Mouse (Mus musculus) kidney, postnatal 0 days (tissue): ENCODE results near the gene Mrpl12. TPM values are rescaled to one million over a fixed set of nuclear protein-coding genes. Genes with fewer than 3 reads are reported as not detected.
A peak's percentile ranks its signal among the peaks of the same experiment; 100 is the strongest.

Source experiments
- ATAC-seq: fragments of 200-750 bp; cut with Nextera tagmentation; replicated peaks from 2 replicates; pipeline ENCODE4 v1.8.0; 2017; ENCODE audit warnings: low read depth, moderate number of reproducible peaks, moderate TSS enrichment, moderate library complexity; ENCODE audit not compliant: low FRiP score
- DNase-seq: peaks from one replicate; pipeline ENCODE4 v3.0.0-alpha.2; 2016; ENCODE audit warnings: low spot score
- H3K27ac ChIP-seq: fragments of 300-500 bp; sonication (generic); 2 replicates; pipeline ENCODE4 v1.5.1; 2014; ENCODE audit warnings: mild to moderate bottlenecking
- H3K27me3 ChIP-seq: fragments of 300-500 bp; sonication (generic); 2 replicates; pipeline ENCODE4 v1.6.1; 2014; ENCODE audit warnings: low read length, mixed read lengths; ENCODE audit not compliant: insufficient read depth
- H3K36me3 ChIP-seq: fragments of 300-500 bp; sonication (generic); 2 replicates; pipeline ENCODE4 v1.6.1; 2014; ENCODE audit warnings: low read length, mixed read lengths; ENCODE audit not compliant: insufficient read depth
- H3K4me1 ChIP-seq: fragments of 300-500 bp; sonication (generic); replicated peaks from 2 replicates; pipeline ENCODE4 v1.6.1; 2014; ENCODE audit warnings: antibody characterized with exemption, low read length, mixed read lengths; ENCODE audit not compliant: insufficient read depth
- H3K4me2 ChIP-seq: fragments of 300-500 bp; sonication (generic); 2 replicates; pipeline ENCODE4 v1.6.1; 2014; ENCODE audit warnings: mild to moderate bottlenecking, low read length, moderate library complexity, mixed read lengths
- H3K4me3 ChIP-seq: fragments of 300-500 bp; sonication (generic); replicated peaks from 2 replicates; pipeline ENCODE4 v1.5.1; 2014; ENCODE audit warnings: low read depth, low read length
- H3K9ac ChIP-seq: fragments of 300-500 bp; sonication (generic); 2 replicates; pipeline ENCODE4 v1.6.1; 2014; ENCODE audit warnings: low read depth, low read length
- H3K9me3 ChIP-seq: fragments of 300-500 bp; sonication (generic); replicated peaks from 2 replicates; pipeline ENCODE4 v1.6.1; 2016; ENCODE audit warnings: low read length, inconsistent platforms, mixed read lengths
- CTCF ChIP-seq: IDR thresholded peaks from 2 replicates; pipeline ENCODE4 v1.5.1; 2016; ENCODE audit warnings: antibody characterized with exemption, low read depth, mild to moderate bottlenecking, moderate library complexity
- WGBS: fragments of 180-500 bp; shearing (Covaris S2); extraction: QIAGEN DNeasy Blood & Tissue Kit; methylation state at CpG from one replicate; pipeline ENCODE4 v1.1.7; 2014; 5-methylcytosine and 5-hydroxymethylcytosine counted together
- polyA plus RNA-seq: library from polyadenylated mRNA; unstranded; fragments of >200 nt; fragmentation: Nextera tagmentation; extraction: Ambion mirVana; gene quantifications from 2 replicates; pipeline ENCODE4 v1.2.1, GENCODE M21; 2015

The Mrpl12 gene
- polyA plus RNA-seq, 1 experiment from 2014 or later, result 224 TPM

- Histone ChIP-seq H3K36me3 (peaks cover 26% of the 10 kb centered on the region), H3K4me1 (peaks cover 29% of the 10 kb centered on the region), H3K4me3 (no peak overlapping the region), H3K9me3 (no peaks in the 10 kb centered on the region), H3K27ac (peak overlapping the region; percentile 95), H3K4me2 (no peak overlapping the region), H3K9ac (no peak overlapping the region), H3K27me3 (no peaks in the 10 kb centered on the region)
- ATAC-seq (peak; percentile 79), DNase-seq (peak; percentile 96)
- 61% methylated on average over 4 of the region's 4 CpGs for WGBS
- TF ChIP-seq CTCF, result peak; percentile 98
Observed at GRCm38 (mm10) chr11:120489054-120489761, 4.8 kb downstream of the Mrpl12 start.

GRCm38 (mm10) chr11:120490291-120491046 lies 6.1 kb downstream of the Mrpl12 start:
- no peak overlapping the region for H3K4me3 ChIP-seq
- H3K9ac ChIP-seq, result no peak overlapping the region
- DNase-seq, result no peak
- no peak for ATAC-seq
- peak overlapping the region; percentile 95 for H3K27ac ChIP-seq
- TF ChIP-seq CTCF, result no peak
- H3K9me3 ChIP-seq, result no peaks in the 10 kb centered on the region
- H3K36me3 ChIP-seq, result peaks cover 37% of the 10 kb centered on the region
- H3K4me2 ChIP-seq, result peak overlapping the region; percentile 96
- WGBS, result 34% methylated on average over 4 of the region's 4 CpGs
- H3K4me1 ChIP-seq, result peaks cover 26% of the 10 kb centered on the region
- no peaks in the 10 kb centered on the region for H3K27me3 ChIP-seq

- Histone ChIP-seq H3K27me3 (no peaks in the 10 kb centered on the region), H3K4me3 (peak within 1 kb of the TSS; percentile 91), H3K9ac (peak within 1 kb of the TSS; percentile 87), H3K4me2 (peak within 1 kb of the TSS; percentile 96), H3K9me3 (no peaks in the 10 kb centered on the region), H3K36me3 (peaks cover 45% of the 10 kb centered on the region), H3K4me1 (peaks cover 19% of the 10 kb centered on the region), H3K27ac (peak within 1 kb of the TSS; percentile 95)
- ATAC-seq (peak; percentile 72), DNase-seq (peak; percentile 95)
- TF ChIP-seq CTCF, result no peak; the same call in 1 of the 2 replicates
- WGBS, result 0% methylated on average over 35 of the region's 35 CpGs
Observed at GRCm38 (mm10) chr11:120491317-120492023, 7.1 kb downstream of the Mrpl12 start, which contains the start of gene Slc25a10. Gene Slc25a10, plus strand, starts transcription at chr11:120491840.

GRCm38 (mm10) chr11:120492024-120492877 lies 7.8 kb downstream of the Mrpl12 start:
- Histone ChIP-seq H3K9ac (peak overlapping the region; percentile 87), H3K36me3 (peaks cover 46% of the 10 kb centered on the region), H3K4me1 (peaks cover 19% of the 10 kb centered on the region), H3K9me3 (no peaks in the 10 kb centered on the region), H3K4me2 (peak overlapping the region; percentile 96), H3K27me3 (no peaks in the 10 kb centered on the region), H3K27ac (peak overlapping the region; percentile 95), H3K4me3 (peak overlapping the region; percentile 91)
- DNase-seq (peak; percentile 73), ATAC-seq (no peak; the same call in none of the 2 replicates)
- under 1% methylated on average over 48 of the region's 48 CpGs for WGBS
- TF ChIP-seq CTCF, result peak; percentile 55

GRCm38 (mm10) chr11:120492878-120493203 lies 8.4 kb downstream of the Mrpl12 start:
- WGBS, result 23% methylated on average over 3 of the region's 3 CpGs
- H3K4me3 ChIP-seq, result peak overlapping the region; percentile 91
- TF ChIP-seq CTCF, result no peak
- no peaks in the 10 kb centered on the region for H3K9me3 ChIP-seq
- H3K27me3 ChIP-seq, result no peaks in the 10 kb centered on the region
- peaks cover 46% of the 10 kb centered on the region for H3K36me3 ChIP-seq
- peak overlapping the region; percentile 95 for H3K27ac ChIP-seq
- ATAC-seq (no peak), DNase-seq (no peak)
- peak overlapping the region; percentile 87 for H3K9ac ChIP-seq
- peak overlapping the region; percentile 96 for H3K4me2 ChIP-seq
- H3K4me1 ChIP-seq, result peaks cover 19% of the 10 kb centered on the region
